Mouse (Mus musculus): ENCODE results near the gene 2810006K23Rik.
"Not testable (repeated sequence)": the region's sequence is repeated elsewhere in the genome, so short reads cannot be mapped to it uniquely, and the experiment has no call there.

Gene 2810006K23Rik

DNA sequence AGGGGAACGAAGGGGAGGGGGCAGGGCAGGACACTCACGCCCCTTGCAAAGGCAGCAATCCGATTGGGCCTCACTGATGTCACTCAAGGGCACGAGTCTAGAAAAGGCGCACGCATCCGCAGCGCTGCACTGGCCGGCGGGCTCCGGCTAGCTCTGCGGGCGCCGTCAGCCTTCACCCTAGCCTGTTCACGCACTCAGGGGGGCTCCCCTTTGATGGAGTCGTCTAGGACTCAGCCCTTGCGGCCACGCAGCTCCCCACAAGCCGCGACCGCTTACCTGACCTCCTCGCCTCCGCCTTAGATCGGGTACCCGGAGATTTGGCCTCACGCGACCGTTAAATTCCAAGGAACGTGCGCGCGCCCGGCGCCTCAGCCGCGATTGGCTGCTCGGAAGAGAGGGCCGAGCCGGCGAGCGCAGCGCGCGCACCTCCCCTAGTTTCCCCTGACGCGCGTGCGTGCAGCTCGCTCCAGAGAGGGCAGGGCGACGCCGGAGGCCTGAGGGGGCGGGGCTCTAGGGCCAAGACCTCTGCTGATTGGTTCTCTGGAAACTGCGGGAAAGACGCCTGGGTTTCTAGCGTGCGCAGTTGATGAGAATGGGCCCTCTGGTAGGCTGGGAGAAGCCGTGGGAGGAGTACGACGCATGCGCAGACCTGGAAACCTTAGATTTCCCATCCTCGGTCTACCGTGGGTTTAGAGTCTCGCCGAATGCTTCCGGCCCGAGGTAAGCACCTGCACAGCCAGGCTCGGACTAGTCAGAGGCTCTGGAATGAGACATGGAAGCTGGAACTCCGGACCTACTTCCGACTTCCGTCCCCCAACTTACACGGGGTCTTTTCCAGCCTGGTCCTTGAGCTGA is at the start of gene 2810006K23Rik, which contains the start of gene Mphosph9:
Gene 2810006K23Rik (plus strand): TSS at position 580 of the 855 bp plus-strand sequence.
Gene Mphosph9 (minus strand): TSS at position 463 of the 855 bp plus-strand sequence.
- peak; percentile 100 for DNase-seq (ENCODE audit: low read depth, low spot score)

DNA sequence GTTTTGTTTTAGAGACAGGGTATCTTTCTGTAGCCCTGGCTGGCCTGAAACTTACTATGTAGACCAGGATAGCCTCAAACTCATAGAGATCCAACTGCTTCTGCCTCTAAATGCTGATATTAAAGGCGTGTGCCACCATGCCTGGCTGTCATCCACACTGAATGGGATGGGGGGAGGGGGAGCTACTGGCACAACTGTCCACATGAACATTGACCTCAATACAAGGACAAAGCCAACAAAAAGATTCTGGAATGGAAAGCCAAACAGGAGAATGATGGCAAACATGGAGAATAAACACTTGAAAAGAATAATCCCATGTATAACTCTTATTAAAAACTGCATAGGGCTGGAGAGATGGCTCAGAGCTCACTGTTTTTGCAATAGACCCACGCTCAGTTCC is 45.0 kb upstream of the 2810006K23Rik start:
- no peak for DNase-seq (ENCODE audit: low read depth, low spot score)

DNA sequence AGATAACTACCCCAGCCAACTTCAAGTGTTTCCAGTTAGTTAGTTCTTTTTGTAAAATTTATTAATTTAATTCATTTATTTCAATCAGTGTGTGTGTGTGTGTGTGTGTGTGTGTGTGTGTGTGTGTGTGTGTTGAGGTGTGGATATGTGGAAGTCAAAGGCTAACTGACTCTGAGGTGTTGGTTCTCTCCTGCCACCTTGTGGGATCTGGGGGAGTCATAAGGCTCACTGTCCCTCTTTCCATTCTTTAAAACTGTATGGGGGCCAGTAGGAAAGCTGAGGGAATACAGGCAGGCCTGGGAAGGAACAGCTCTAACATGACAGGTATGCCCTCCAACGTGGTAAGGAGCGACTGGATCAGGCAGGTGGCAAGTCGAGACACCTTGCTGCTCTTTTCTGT is 43.6 kb upstream of the 2810006K23Rik start:
- no peak for DNase-seq (ENCODE audit: low read depth, low spot score)

DNA sequence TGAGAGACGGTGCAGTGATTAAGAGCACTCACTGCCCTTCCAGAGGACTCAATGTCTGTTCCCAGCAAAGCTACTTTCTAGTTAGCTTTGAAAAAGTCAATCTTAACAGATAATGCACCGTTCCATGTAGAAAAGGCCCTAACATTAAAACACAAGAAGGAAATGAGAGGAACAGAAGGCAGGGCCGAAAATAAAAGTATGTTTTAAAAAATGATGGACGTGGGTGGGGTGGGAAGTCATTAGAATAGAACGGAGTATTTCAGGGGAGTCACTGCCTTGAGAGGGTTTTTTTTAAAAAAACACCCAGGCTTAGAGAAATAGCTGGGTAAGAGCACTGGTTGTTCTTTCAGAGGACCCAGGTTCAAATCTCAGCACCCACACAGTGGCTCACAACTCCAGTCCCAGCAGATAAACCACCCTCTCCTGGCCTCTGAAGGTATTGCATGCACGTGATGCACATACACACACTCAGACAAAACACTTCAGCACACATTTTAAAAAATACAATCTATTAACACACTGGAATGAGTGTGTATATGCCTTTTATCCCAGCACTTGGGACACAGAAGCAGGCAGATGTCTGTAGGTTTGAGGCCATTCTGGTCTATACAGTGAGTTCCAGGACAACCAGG is 40.2 kb upstream of the 2810006K23Rik start:
- no peak for DNase-seq (ENCODE audit: low read depth, low spot score)

DNA sequence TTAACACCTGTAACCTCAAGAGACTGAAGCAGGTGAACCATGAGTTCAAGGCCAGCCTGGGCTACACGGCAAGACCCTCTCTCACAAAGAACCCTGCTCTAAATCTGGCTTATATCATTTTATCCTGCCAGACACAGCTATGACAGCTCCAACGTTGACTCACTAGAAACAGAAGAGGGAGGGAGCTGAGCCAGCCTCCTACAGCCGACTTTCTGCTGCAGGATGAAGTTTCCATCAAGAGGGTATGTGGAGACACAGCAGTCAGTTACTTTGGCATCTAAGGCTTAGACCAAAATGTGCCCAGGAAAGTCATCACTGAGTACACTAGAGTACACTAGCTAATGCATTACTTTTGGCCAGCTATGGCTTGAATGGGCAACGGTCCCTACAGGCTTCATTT is 37.7 kb upstream of the 2810006K23Rik start:
- no peak for DNase-seq (ENCODE audit: low read depth, low spot score)

DNA sequence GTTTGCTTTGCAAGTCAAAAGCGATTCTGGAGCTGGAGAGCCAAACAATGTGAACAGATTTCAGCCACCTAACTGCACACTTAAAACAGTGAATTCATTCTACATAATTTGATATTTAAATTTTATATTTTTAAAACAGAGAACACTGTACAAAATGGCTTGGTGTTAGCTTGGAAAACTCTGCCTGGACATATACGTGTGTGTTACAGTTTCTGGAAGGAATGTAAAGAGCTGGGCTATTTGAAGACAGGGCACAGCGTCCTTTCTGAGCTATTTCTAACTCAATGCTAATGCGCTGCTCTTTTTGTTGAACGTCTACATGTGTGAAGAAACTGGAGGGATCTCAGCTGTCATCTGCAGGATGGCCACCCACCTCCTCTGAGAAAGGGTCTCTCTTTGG is 33.9 kb upstream of the 2810006K23Rik start:
- DNase-seq (ENCODE audit: low read depth, low spot score), result no peak

DNA sequence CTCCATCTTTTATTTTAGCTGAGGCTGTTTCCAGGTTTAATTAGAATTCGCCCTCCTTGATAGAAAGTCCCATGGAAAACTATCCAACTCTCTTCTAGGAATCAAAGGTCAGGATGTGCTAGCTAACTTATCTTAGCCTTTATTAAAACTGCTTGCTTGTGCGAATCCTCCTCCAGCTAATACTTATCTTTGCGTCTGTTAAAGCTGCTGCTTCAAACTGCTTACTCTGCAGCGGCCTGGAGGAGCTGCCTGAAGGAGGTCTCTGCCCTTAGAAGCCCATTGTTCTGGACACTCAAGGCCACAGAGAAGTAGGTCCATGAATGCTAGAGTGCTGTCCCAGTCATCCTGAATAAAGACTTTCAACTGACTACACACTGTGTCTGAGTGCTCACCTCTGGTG is 31.4 kb upstream of the 2810006K23Rik start:
- DNase-seq (ENCODE audit: low read depth, low spot score), result no peak

DNA sequence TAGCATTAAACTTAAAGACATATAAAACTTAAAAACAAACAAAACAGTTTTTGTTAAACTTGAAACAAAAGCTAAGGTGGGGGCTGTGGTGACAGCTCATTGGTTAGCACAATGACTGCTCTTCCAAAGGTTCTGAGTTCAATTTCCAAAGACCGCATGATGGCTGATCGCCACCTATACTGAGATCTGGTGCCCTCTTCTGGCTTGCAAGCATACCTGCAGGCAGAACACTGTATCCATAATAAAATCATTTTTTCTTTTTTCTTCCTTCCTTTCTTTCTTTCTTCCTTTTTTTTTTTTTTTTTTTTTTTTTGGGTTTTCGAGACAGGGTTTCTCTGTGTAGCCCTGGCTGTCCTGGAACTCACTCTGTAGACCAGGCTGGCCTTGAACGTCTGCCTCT is 28.6 kb upstream of the 2810006K23Rik start:
- peak; percentile 9 for DNase-seq (ENCODE audit: low read depth, low spot score)

DNA sequence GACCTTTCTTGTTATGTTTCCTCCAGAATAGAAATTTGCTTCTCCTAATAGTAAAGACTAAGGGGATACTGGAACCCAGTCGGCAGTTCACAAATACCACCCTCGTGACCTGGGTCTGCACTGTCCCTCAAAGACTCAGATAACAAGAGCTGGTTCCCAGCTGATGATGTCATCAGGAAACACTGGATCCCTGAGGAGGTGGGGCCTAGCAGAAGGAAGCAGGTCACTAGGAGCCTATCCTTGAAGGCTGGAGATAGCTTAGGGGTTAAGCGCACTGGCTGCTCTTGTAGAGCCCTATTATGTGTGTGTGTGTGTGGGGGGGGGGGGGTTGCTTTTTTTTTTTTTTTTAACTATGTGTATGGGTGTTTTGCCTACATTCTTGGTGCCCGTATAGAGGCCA is 27.8 kb upstream of the 2810006K23Rik start:
- no peak for DNase-seq (ENCODE audit: low read depth, low spot score)

DNA sequence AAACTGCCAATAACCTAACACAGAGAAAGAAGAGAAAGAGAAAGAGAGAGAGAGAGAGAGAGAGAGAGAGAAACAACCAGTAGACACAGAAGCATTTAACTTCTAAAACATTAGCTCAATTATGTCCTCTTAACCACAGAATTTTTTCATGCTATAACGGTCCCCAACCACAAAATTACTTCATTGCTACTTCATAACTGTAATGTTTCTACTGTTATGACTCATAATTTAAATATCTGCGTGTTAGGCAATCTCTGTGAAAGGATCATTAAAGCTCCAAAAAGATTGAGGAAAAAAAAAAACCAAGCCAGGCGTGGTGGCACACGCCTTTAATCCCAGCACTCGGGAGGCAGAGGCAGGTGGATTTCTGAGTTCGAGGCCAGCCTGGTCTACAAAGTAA is 25.0 kb upstream of the 2810006K23Rik start:
- DNase-seq (ENCODE audit: low read depth, low spot score), result not testable (repeated sequence)

DNA sequence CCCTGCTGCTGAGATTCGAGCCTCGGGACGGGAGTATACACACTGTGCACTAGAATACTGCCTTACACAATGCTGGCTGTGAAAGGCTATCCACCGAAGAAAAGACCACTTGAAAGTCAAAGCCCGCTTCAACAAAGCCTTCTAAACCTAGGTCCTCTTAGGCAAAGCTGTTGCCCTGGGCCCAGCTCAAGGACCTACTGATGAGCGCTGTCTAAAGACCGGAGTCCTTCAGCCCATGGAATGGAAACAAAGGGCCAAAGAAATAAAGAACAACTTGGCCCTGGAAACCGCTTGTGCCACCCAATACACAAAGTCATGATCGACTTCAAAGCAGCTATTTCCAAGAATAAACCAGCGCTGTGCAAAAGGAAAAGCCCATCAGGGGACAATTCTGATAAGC is 18.7 kb upstream of the 2810006K23Rik start:
- no peak for DNase-seq (ENCODE audit: low read depth, low spot score)

DNA sequence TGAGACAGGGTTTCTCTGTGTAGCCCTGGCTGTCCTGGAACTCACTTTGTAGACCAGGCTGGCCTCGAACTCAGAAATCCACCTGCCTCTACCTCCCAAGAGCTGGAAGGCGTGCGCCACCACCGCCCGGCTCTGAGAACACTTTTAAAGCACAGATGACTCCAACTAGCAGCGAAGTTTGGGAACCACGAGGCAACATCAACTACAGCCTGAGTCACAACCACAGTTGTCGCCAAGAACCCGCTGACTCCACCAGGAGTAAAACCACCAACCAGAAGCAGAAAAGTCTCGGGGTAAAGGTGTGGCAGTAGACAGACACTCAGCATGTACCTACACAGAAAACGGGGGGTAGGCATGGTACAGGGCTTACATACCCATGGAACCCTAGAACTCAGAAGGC is 17.8 kb upstream of the 2810006K23Rik start:
- no peak for DNase-seq (ENCODE audit: low read depth, low spot score)

DNA sequence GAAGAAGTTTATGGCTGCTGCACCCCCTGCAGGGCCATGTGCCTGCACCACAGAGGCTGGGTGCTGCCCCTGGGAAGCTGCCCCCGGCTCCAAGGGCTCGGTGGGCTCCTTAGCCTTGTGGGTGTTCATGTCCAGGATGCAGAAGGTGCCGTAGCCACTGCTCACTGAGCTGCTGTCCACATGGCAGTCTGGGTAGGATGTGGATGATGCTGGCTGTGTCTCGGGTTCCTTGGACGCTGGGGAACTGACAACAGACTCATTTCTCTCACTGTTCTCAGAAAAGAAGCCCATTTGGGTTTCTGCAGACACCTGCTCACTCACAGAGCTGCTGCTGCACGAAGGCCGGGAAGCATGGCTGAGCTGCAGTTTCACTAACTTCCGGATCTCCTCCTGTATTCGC is 12.4 kb upstream of the 2810006K23Rik start:
- DNase-seq (ENCODE audit: low read depth, low spot score), result no peak

DNA sequence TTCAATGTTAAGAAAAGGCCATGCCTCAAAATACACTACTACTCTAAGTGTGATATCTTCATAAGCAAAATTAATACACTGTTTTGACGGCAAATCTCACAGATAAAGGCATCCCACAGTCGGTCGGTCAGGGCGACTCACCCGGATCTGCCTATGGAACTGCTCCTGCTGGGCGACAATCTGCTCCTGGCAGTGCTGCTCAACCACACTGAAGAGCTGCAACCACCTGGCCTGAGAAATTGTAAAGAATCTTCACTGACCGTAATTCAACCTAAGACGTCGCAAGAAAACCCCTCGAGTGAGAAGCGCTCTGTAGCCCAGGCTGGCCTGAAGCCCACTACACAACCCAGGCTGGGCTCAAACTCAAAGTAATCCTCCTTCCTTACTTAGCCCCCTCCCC is 11.9 kb upstream of the 2810006K23Rik start:
- no peak for DNase-seq (ENCODE audit: low read depth, low spot score)

DNA sequence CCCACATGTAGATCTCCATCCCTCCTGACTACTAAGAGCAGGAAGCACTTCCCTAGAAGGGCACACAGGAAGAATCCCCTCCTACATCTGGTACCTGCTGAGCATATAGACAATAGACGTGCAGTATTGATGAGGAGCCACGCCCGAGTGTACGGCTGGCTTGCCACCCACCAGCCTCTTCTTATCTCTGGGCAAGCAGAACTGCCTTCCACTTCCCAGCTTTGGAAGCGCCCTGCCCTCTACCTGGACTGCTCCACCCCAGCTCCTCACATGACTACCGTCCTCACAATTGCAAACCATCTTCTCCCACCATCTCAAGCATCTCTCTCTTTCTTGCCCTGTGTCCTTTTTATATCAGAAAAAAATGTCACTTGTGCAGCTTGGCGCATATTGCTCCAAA is 10.2 kb upstream of the 2810006K23Rik start:
- DNase-seq (ENCODE audit: low read depth, low spot score), result no peak

DNA sequence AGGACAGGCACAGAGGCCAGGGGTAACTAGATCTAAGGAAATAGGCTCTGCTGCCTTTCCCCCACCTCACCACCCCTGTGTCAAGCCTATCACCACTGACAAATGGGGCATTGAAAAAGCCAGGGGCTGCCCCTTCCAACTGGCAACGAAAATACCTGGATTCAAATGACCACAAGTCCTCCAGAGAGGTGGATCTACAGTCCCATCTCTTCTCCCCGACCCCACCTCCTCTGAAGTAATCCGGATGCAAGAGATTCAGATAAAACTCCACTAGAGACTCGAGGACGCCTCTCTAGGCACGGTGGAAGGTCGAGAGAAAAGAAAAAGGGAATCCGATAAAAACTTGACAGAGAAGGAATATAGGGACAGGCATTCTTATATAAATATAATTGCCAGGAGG is 1.1 kb upstream of the 2810006K23Rik start:
- DNase-seq (ENCODE audit: low read depth, low spot score), result no peak

DNA sequence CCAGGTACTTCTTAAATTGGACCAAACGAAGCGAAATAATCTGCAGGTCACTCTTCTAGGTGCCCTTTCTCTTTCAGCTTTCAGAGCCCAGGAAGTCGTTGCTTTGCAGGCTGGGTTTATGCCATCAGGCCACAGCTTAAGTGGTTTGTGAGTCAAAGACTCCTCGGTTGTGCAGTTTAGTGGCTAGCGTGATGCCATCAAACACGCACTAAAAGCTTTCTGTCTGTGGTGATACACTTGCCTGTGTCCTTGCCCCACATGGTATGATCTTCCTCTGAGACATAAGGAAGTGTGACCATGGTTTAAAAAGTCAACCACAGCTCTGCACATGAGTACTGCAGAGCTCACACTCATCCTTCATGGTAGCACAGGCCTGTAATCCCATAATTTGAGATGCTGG is 2.2 kb downstream of the 2810006K23Rik start:
- no peak for DNase-seq (ENCODE audit: low read depth, low spot score)

DNA sequence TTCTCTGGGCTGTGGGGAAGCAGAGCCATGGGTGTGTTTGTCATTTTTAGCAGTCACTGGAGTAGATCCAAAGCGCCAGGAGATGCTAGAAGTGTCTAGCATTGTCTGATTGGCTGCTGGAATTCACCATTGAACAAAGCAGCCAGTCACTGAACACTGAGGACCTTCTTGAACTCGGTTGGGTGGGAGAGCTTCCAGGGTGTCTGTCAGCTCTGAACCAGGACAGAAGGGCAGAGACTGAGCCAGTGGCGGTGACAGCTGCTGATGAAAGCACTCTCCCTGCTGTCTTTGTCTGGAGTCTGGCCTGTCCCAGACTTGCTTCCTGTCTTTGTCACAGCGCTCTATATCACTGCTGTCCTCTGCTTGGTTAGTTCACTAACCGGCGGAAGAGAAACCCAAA is 6.5 kb downstream of the 2810006K23Rik start:
- no peak for DNase-seq (ENCODE audit: low read depth, low spot score)

DNA sequence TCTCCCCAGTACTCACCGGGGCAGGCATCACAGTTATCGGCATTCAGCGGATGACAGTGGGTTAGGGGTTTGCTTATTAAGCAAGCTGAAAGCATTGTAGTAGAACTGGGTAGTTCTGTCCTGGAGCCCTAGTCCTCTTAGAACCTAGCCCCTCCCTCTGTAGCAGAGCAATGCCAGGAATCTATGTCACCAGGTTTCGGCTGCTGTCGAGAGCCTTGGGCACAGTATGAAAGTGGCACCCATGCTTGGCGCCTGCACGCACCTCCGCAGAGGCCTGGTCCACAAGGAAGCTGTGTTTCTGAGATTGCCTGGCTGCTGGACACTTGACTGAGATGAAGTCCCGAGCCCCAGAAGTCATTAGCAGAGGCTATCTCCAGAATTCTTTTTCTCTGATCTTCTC is 9.2 kb downstream of the 2810006K23Rik start:
- no peak for DNase-seq (ENCODE audit: low read depth, low spot score)

DNA sequence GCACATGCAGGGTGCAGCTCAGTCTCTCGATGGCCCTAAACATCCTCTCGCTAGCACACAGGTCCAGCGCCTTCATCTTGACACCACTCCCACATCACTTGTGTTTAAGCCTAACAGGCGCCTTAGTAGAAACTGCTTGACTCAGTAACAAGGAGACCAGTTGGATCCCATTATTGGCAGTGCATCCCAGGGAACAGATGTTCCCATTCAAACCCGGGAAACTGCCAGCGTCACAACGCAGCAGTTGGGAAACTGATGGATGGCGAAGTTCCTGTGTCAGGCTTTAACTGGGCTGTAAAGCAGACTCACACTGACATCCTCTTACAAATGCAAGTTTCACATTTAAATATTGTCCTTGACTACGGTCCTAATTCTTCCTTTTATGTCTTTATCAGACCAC is 10.0 kb downstream of the 2810006K23Rik start:
- no peak for DNase-seq (ENCODE audit: low read depth, low spot score)

DNA sequence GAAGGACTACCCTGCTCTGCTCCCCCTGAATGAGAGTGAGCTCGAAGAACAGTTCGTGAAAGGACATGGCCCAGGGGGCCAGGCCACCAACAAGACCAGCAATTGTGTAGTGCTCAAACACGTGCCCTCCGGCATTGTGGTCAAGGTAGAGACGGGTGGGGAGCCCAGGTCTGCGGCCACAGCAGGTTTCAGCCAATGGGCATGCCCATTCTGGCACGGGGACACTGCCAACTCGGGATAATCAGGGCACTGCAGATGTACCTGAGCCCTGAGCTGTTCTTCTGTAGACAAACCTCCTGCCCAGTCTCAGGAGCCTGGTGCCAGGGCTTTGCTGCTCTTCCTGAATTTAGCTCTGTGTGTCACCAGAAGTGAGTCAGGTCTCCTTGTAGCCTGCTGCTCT is 10.9 kb downstream of the 2810006K23Rik start:
- no peak for DNase-seq (ENCODE audit: low read depth, low spot score)

DNA sequence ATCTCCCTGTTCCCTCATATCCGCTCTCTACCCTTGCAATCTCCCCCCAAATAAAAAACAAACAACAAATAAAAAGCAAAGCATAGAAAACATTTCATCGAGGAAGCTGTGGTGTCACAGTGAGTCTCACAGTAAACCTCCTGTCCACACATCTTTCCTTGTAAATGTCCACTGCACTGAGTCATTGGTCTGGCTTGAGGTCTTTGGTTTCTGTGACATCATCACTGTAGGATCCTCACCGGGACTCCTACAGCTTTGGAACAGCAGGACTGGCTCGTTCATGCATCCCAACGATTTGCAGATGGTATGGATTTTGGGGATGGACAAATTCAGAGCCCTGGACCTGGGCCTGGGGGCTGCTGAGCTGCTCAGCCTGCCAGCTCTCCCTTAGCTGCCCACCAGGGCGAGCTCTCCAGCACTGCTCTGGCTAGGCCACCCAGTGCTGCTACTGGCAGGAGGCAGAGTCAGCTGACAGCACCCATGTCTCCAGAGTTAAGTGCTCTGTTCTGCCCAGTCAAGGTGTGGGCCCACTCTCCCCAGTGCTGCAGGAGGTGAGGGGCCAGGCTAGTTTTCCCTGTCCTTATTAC is 14.0 kb downstream of the 2810006K23Rik start:
- DNase-seq (ENCODE audit: low read depth, low spot score), result not testable (repeated sequence)

DNA sequence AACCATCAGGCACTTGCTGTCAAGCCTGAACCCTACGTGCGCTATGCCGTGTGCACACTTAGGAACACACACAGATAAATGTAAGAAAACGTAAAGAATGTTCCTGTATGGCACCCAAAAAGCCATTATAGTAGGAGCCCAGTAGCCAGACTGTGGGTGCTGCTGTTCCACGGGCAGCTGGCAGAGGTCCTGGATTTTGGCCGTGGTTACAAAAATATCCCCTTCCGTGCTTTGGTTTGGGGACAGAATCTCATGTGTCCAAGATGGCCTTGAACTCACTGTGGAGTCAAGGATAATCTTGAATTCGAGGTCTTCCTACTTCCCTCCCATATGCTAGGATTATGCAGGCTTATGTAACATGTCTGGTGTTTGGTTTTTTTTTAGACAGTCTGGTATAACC is 15.0 kb downstream of the 2810006K23Rik start:
- DNase-seq (ENCODE audit: low read depth, low spot score), result no peak

Measured in embryo, embryonic 11.5 days (tissue).